Mouse (Mus musculus) erythroblast, embryonic 14.5 days (primary cell): ENCODE measurements around the gene Gpr35.

ENCODE experiments used
- GATA1 ChIP-seq: IDR thresholded peaks from 2 replicates; pipeline ENCODE4 v1.6.1; 2012; ENCODE audit warnings: low read length, inconsistent platforms, mixed read lengths
- TAL1 ChIP-seq: IDR thresholded peaks from 3 replicates; pipeline ENCODE4 v1.6.1; 2012; ENCODE audit warnings: low read length, inconsistent platforms, mixed read lengths

DNA sequence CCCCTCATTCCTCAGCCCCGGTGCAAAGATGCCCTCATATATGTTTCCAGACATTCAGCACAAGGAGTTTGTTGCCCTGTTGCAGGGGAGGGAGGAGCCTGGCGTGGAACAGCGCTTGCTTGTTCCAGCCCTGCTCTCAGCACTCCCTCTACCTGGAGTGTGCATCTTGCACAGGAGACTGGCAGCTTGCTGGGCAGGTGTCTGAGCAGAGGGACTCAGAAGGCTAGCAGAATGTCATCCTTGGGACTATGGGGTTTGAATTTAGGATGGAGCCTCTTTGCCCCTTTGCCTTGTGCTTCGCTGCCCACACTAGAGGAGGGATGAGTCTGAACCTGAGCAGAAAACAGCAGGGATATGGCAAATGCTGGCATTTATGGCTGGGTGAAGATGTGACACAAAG, 10.9 kb upstream of the Gpr35 start:
- TF ChIP-seq TAL1 = no peak
- TF ChIP-seq GATA1 = no peak
